10 mouse cellular contexts compared by ENCODE assay signal in genomic region chr2:44304261-44304970, GRCm38 (mm10).
A peak's percentile ranks its signal among the peaks of the same experiment; 100 is the strongest.
DNase-seq lines count a peak whose midpoint lies in the region; ATAC-seq and TF ChIP-seq lines count a peak whose summit lies in the region.
"Had no signal": no experiment of that assay in that cellular context is flagged by ENCODE, and none has a peak within 500 bp of the region (broad histone marks: within the 10 kb centered on the region; RNA-seq: fewer than 3 reads in every experiment).

No protein-coding gene starts in this region.

- H3K36me3 ChIP-seq in forebrain, embryonic 14.5 days (ENCODE audit: control insufficient read depth, insufficient read depth, low read length) = no peaks in the 10 kb centered on the region
- H3K36me3 ChIP-seq in kidney, postnatal 0 days (ENCODE audit: insufficient read depth, low read length) = no peaks in the 10 kb centered on the region
- H3K36me3 ChIP-seq in neural tube, embryonic 15.5 days = no peaks in the 10 kb centered on the region

- peak overlapping the region; percentile 29; the same call in 1 of the 2 replicates for H3K4me2 ChIP-seq in forebrain, embryonic 14.5 days (ENCODE audit: low read length)
- peak overlapping the region; percentile 7; the same call in 1 of the 2 replicates for H3K4me2 ChIP-seq in kidney, postnatal 0 days (ENCODE audit: low read length)
- H3K4me2 ChIP-seq in neural tube, embryonic 15.5 days = peak overlapping the region; percentile 40

- ATAC-seq in forebrain, embryonic 14.5 days = peak; percentile 67
- ATAC-seq in kidney, postnatal 0 days (replicated peaks; ENCODE audit: low FRiP score, low read depth) = peak; percentile 77
- ATAC-seq in neural tube, embryonic 15.5 days (ENCODE audit: low FRiP score) = peak; percentile 66; the same call in 1 of the 2 replicates

- H3K9me3 ChIP-seq in forebrain, embryonic 14.5 days (replicated peaks; ENCODE audit: control insufficient read depth, low read length) = no peaks in the 10 kb centered on the region
- H3K9me3 ChIP-seq in kidney, postnatal 0 days (replicated peaks; ENCODE audit: low read length) = no peaks in the 10 kb centered on the region
- H3K9me3 ChIP-seq in neural tube, embryonic 15.5 days (replicated peaks) = no peaks in the 10 kb centered on the region
- H3K9me3 ChIP-seq: megakaryocyte, embryonic 14.5 days had no signal

- TF ChIP-seq CTCF in layer of hippocampus, adult 2 months (conservative IDR thresholded peaks at IDR 0.05) = no peak
- TF ChIP-seq CTCF in kidney, postnatal 0 days (IDR thresholded peaks at IDR 0.05; ENCODE audit: low read depth) = no peak
- TF ChIP-seq CTCF in lung, adult 2 months (IDR thresholded peaks at IDR 0.05; ENCODE audit: insufficient read depth, low read length) = no peak

- peak overlapping the region; percentile 80 for H3K27ac ChIP-seq in layer of hippocampus, adult 2 months
- peak overlapping the region; percentile 88 for H3K27ac ChIP-seq in forebrain, embryonic 14.5 days (ENCODE audit: low read depth, low read length)
- H3K27ac ChIP-seq in kidney, postnatal 0 days = no peak overlapping the region
- no peak overlapping the region for H3K27ac ChIP-seq in neural tube, embryonic 15.5 days (replicated peaks)

- no peak for DNase-seq in layer of hippocampus, adult 2 months (ENCODE audit: low spot score in 2 of 2)
- no peak for DNase-seq in layer of hippocampus, adult 11-12 months (ENCODE audit: low spot score)
- peak; percentile 79 for DNase-seq in forebrain, embryonic 14.5 days (ENCODE audit: low spot score)
- peak; percentile 90 for DNase-seq in kidney, postnatal 0 days (ENCODE audit: low spot score)
- no peak for DNase-seq in lung, adult 2 months
- DNase-seq in cerebellum, postnatal 36 days = no peak
- DNase-seq in cerebellum, adult 8-10 months = no peak
- DNase-seq: liver had no signal

- WGBS in forebrain, embryonic 14.5 days = 20% methylated on average over 9 of the region's 9 CpGs
- WGBS in kidney, postnatal 0 days = 33% methylated on average over 9 of the region's 9 CpGs
- WGBS in neural tube, embryonic 15.5 days = 20% methylated on average over 9 of the region's 9 CpGs
- WGBS in lung, adult 2 months = 48% methylated on average over 9 of the region's 9 CpGs

- H3K9ac ChIP-seq in forebrain, embryonic 14.5 days (ENCODE audit: low read length) = no peak overlapping the region
- H3K9ac ChIP-seq in kidney, postnatal 0 days (ENCODE audit: low read depth, low read length) = no peak overlapping the region
- H3K9ac ChIP-seq in neural tube, embryonic 15.5 days (replicated peaks) = no peak overlapping the region

- no peak for TF ChIP-seq POLR2A in lung, adult 2 months (IDR thresholded peaks at IDR 0.05; ENCODE audit: borderline replicate concordance, extremely low read depth, low read depth, low read length)

- peaks cover 27% of the 10 kb centered on the region for H3K4me1 ChIP-seq in forebrain, embryonic 14.5 days (ENCODE audit: control insufficient read depth, insufficient read depth, low read length)
- H3K4me1 ChIP-seq in kidney, postnatal 0 days (replicated peaks; ENCODE audit: insufficient read depth, low read length) = 0 out of 2 replicates have a peak, but pooled peaks cover 3% of the 10 kb centered on the region
- peaks cover 13% of the 10 kb centered on the region for H3K4me1 ChIP-seq in neural tube, embryonic 15.5 days
- H3K4me1 ChIP-seq in lung, adult 2 months (ENCODE audit: control insufficient read depth, insufficient read depth, low read length) = no peaks in the 10 kb centered on the region
- H3K4me1 ChIP-seq: megakaryocyte, embryonic 14.5 days had no signal

- 0 out of 2 replicates have a peak overlapping the region, but pooled peaks have one; percentile 18 for H3K4me3 ChIP-seq in layer of hippocampus, adult 2 months
- no peak overlapping the region for H3K4me3 ChIP-seq in forebrain, embryonic 14.5 days (ENCODE audit: low read depth, low read length)
- H3K4me3 ChIP-seq in kidney, postnatal 0 days (replicated peaks; ENCODE audit: low read depth, low read length) = no peak overlapping the region
- H3K4me3 ChIP-seq in neural tube, embryonic 15.5 days (replicated peaks) = no peak overlapping the region
- H3K4me3 ChIP-seq in lung, adult 2 months (replicated peaks; ENCODE audit: extremely low read depth, low read depth, low read length) = no peak overlapping the region
- H3K4me3 ChIP-seq: megakaryocyte, embryonic 14.5 days had no signal

- H3K27me3 ChIP-seq in forebrain, embryonic 14.5 days (replicated peaks; ENCODE audit: control insufficient read depth, insufficient read depth, low read length) = no peaks in the 10 kb centered on the region
- H3K27me3 ChIP-seq in kidney, postnatal 0 days (ENCODE audit: insufficient read depth, low read length) = no peaks in the 10 kb centered on the region
- no peaks in the 10 kb centered on the region for H3K27me3 ChIP-seq in neural tube, embryonic 15.5 days (replicated peaks)
- H3K27me3 ChIP-seq: megakaryocyte, embryonic 14.5 days had no signal

Comparison
In these comparisons a context has a peak if more than half of its experiments do, and no peak if none do; other contexts are left out.
1. DNase-seq: peak in forebrain, embryonic 14.5 days (single experiment) and kidney, postnatal 0 days (single experiment); none in layer of hippocampus, adult 2 months (0 of 2), layer of hippocampus, adult 11-12 months (single experiment), lung, adult 2 months (single experiment), cerebellum, postnatal 36 days (0 of 2) and cerebellum, adult 8-10 months (single experiment).
2. H3K27ac ChIP-seq: peak in layer of hippocampus, adult 2 months (single experiment) and forebrain, embryonic 14.5 days (single experiment); none in kidney, postnatal 0 days (single experiment) and neural tube, embryonic 15.5 days (single experiment).
3. Peak in every context shown above with its lines, with median percentiles within 50 percentile points of each other: ATAC-seq and H3K4me2 ChIP-seq.